Comparison of ENCODE assay signal across 9 mouse cellular contexts in the genomic region with DNA sequence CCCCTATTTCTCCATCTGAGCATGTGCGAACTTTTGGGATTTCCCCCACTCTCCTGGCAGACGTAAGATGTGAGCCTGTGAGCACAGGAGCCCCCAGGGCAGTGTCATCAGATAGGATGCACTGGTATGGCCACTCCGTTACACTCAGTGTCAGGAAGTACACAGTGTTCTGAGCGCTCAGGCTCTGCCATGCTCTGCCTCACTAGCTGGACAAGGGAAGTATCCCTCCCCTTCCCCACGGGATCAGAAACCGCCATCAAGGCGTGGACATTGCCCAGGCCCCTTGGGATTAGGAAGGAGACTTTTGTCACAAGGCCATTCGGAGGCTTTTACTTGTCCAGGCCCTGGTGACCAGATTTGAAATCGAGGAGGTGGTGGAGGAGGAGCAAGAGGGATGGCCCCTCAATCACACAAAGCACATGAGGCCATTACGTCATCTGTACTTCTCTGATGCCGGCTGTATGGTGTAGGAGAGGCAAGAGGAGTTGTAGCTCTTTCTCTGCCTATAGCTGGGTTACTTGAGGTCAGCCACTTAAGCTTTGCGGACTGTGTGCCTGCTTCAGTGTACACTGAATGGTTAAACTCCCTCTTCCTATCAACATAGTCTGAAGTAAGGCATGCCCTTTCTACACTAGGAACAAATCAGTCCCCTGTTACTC.
DNase-seq lines count a peak whose midpoint lies in the region; ATAC-seq and TF ChIP-seq lines count a peak whose summit lies in the region.
"Had no signal": no experiment of that assay in that cellular context is flagged by ENCODE, and none has a peak within 500 bp of the region (broad histone marks: within the 10 kb centered on the region; RNA-seq: fewer than 3 reads in every experiment).

No protein-coding gene starts in this region.

- peak; percentile 67 for ATAC-seq in heart, postnatal 0 days (ENCODE audit: insufficient read depth, low read depth)
- no peak; the same call in 1 of the 2 replicates for ATAC-seq in intestine, postnatal 0 days
- ATAC-seq: liver, embryonic 12.5 days had no signal

- 43% methylated on average over 12 of the region's 12 CpGs for WGBS in heart, embryonic 10.5 days
- WGBS in heart, postnatal 0 days, result 43% methylated on average over 12 of the region's 12 CpGs
- WGBS in intestine, postnatal 0 days, result 66% methylated on average over 12 of the region's 12 CpGs

- no peaks in the 10 kb centered on the region for H3K79me2 ChIP-seq in CH12.LX (replicated peaks; ENCODE audit: control insufficient read depth, extremely low read depth, insufficient read depth, poor library complexity, severe bottlenecking)

- H3K9ac ChIP-seq in CH12.LX (ENCODE audit: insufficient read depth, low read depth), result no peak overlapping the region
- H3K9ac ChIP-seq in heart, postnatal 0 days (replicated peaks; ENCODE audit: low read depth, low read length), result no peak overlapping the region
- H3K9ac ChIP-seq in intestine, postnatal 0 days (ENCODE audit: low read depth, low read length), result no peak overlapping the region
- H3K9ac ChIP-seq: embryonic facial prominence, embryonic 12.5 days; liver, embryonic 12.5 days had no signal

- no peak overlapping the region for H3K4me2 ChIP-seq in CH12.LX (ENCODE audit: insufficient read depth, low read depth, poor library complexity, severe bottlenecking)
- no peak overlapping the region for H3K4me2 ChIP-seq in heart, postnatal 0 days (ENCODE audit: low read depth, low read length)
- no peak overlapping the region for H3K4me2 ChIP-seq in intestine, postnatal 0 days (replicated peaks; ENCODE audit: low read depth)
- H3K4me2 ChIP-seq: embryonic facial prominence, embryonic 12.5 days; liver, embryonic 12.5 days had no signal

- H3K4me1 ChIP-seq in heart, embryonic 10.5 days, result peaks cover 27% of the 10 kb centered on the region
- peaks cover 5 to 13% of the 10 kb centered on the region in 2 experiments for H3K4me1 ChIP-seq in CH12.LX (ENCODE audit: control insufficient read depth in 1 of 2, insufficient read depth in 2 of 2)
- H3K4me1 ChIP-seq in heart, postnatal 0 days (ENCODE audit: control insufficient read depth, insufficient read depth), result peaks cover 7% of the 10 kb centered on the region; the same call in 1 of the 2 replicates
- no peaks in the 10 kb centered on the region for H3K4me1 ChIP-seq in intestine, postnatal 0 days (replicated peaks; ENCODE audit: control insufficient read depth, insufficient read depth, low read length)

- no peaks in the 10 kb centered on the region for H3K27me3 ChIP-seq in heart, embryonic 10.5 days (ENCODE audit: insufficient read depth, poor library complexity, severe bottlenecking)
- H3K27me3 ChIP-seq in CH12.LX (replicated peaks), result no peaks in the 10 kb centered on the region
- no peaks in the 10 kb centered on the region for H3K27me3 ChIP-seq in heart, postnatal 0 days (ENCODE audit: control insufficient read depth, insufficient read depth, low read length)
- no peaks in the 10 kb centered on the region for H3K27me3 ChIP-seq in intestine, postnatal 0 days (replicated peaks; ENCODE audit: control insufficient read depth, insufficient read depth, low read length)
- H3K27me3 ChIP-seq: embryonic facial prominence, embryonic 12.5 days; liver, embryonic 12.5 days had no signal

- intact Hi-C loops in heart, postnatal 10 days (cut with DNase I), result no loop called here

- TF ChIP-seq EP300 in CH12.LX (IDR thresholded peaks at IDR 0.05; ENCODE audit: low read length), result no peak
- no peak for TF ChIP-seq EP300 in heart, postnatal 0 days (IDR thresholded peaks at IDR 0.05; ENCODE audit: low read depth)

- no peak for TF ChIP-seq RAD21 in CH12.LX (IDR thresholded peaks at IDR 0.05; ENCODE audit: low read depth, low read length)

- peaks cover 17% of the 10 kb centered on the region for H3K36me3 ChIP-seq in heart, embryonic 10.5 days
- H3K36me3 ChIP-seq in CH12.LX (replicated peaks in 1 of 2; ENCODE audit: control insufficient read depth in 1 of 2, insufficient read depth in 1 of 2, low read length in 1 of 2), result peaks cover 0 to 7% of the 10 kb centered on the region in 2 experiments
- H3K36me3 ChIP-seq in heart, postnatal 0 days (replicated peaks; ENCODE audit: control insufficient read depth, insufficient read depth, low read length), result no peaks in the 10 kb centered on the region
- H3K36me3 ChIP-seq in intestine, postnatal 0 days (ENCODE audit: control insufficient read depth, insufficient read depth), result peaks cover 9% of the 10 kb centered on the region; the same call in 1 of the 2 replicates
- H3K36me3 ChIP-seq: liver, embryonic 12.5 days had no signal

- peak overlapping the region; percentile 25; the same call in 1 of the 2 replicates for H3K27ac ChIP-seq in heart, embryonic 10.5 days
- no peak overlapping the region for H3K27ac ChIP-seq in CH12.LX (ENCODE audit: insufficient read depth, low read depth)
- no peak overlapping the region for H3K27ac ChIP-seq in heart, postnatal 0 days (ENCODE audit: low read depth)
- H3K27ac ChIP-seq in intestine, postnatal 0 days (ENCODE audit: low read depth, low read length), result no peak overlapping the region
- H3K27ac ChIP-seq: embryonic facial prominence, embryonic 12.5 days; liver, embryonic 12.5 days had no signal

- no peak for TF ChIP-seq POLR2A in CH12.LX (IDR thresholded peaks at IDR 0.05; ENCODE audit: low read depth, low read length)

- in situ Hi-C loops in CH12.LX (cut with MboI; ENCODE audit: low pct_ligation_motif_present, low pct_unique_long_range_greater_than_20kb, low sequenced_read_pairs), result no loop called here

- no peak overlapping the region for H3K4me3 ChIP-seq in heart, embryonic 10.5 days
- no peak overlapping the region for H3K4me3 ChIP-seq in CH12.LX (replicated peaks in 1 of 3; ENCODE audit: low read depth in 2 of 3, low read length in 2 of 3, poor library complexity in 1 of 3)
- H3K4me3 ChIP-seq in heart, postnatal 0 days (ENCODE audit: low read depth, low read length), result no peak overlapping the region
- no peak overlapping the region for H3K4me3 ChIP-seq in intestine, postnatal 0 days (ENCODE audit: low read depth, low read length)
- H3K4me3 ChIP-seq: embryonic facial prominence, embryonic 12.5 days; liver, embryonic 12.5 days had no signal

- dilution Hi-C loops in CH12.LX (cut with MboI; ENCODE audit: extremely low pct_ligation_motif_present, extremely low pct_unique_long_range_greater_than_20kb, low sequenced_read_pairs), result no loop called here

- no peak for TF ChIP-seq CTCF in CH12.LX (conservative IDR thresholded peaks at IDR 0.05 in 1 of 2, IDR thresholded peaks at IDR 0.05 in 1 of 2; ENCODE audit: low read depth in 2 of 2, low read length in 2 of 2)
- no peak for TF ChIP-seq CTCF in heart, postnatal 0 days (IDR thresholded peaks at IDR 0.05; ENCODE audit: low read depth)
- TF ChIP-seq CTCF in intestine, postnatal 0 days (IDR thresholded peaks at IDR 0.05; ENCODE audit: low read depth), result no peak

- H3K9me3 ChIP-seq in heart, embryonic 10.5 days, result no peaks in the 10 kb centered on the region
- H3K9me3 ChIP-seq in CH12.LX (replicated peaks; ENCODE audit: low read length), result no peaks in the 10 kb centered on the region
- H3K9me3 ChIP-seq in heart, postnatal 0 days (replicated peaks; ENCODE audit: control insufficient read depth, low read length), result no peaks in the 10 kb centered on the region
- no peaks in the 10 kb centered on the region for H3K9me3 ChIP-seq in intestine, postnatal 0 days (ENCODE audit: control insufficient read depth)
- H3K9me3 ChIP-seq: embryonic facial prominence, embryonic 12.5 days; liver, embryonic 12.5 days had no signal

- DNase-seq in heart, embryonic 10.5 days (ENCODE audit: low spot score), result no peak
- no peak for DNase-seq in heart, postnatal 10 days
- DNase-seq in CH12.LX (ENCODE audit: extremely low read depth), result peak; percentile 18
- DNase-seq in heart, postnatal 0 days (ENCODE audit: low spot score), result peak; percentile 8
- peak; percentile 22 for DNase-seq in lung, postnatal 14 days
- DNase-seq in retina, postnatal 1 day, result no peak

TF ChIP-seq in CH12.LX, 34 proteins besides CTCF, POLR2A, EP300 and RAD21:
- no peak for TF ChIP-seq CHD1 (IDR thresholded peaks at IDR 0.05; ENCODE audit: low read depth, low read length)
- no peak for TF ChIP-seq ZMIZ1 (IDR thresholded peaks at IDR 0.05; ENCODE audit: low read depth, low read length)
- TF ChIP-seq PAX5 (IDR thresholded peaks at IDR 0.05; ENCODE audit: low read length), result no peak
- no peak for TF ChIP-seq BHLHE40 (IDR thresholded peaks at IDR 0.05; ENCODE audit: low read depth, low read length)
- TF ChIP-seq NELFE (IDR thresholded peaks at IDR 0.05; ENCODE audit: low read depth, low read length), result no peak
- TF ChIP-seq ZNF384 (IDR thresholded peaks at IDR 0.05; ENCODE audit: low read depth, low read length), result no peak
- TF ChIP-seq IRF4 (IDR thresholded peaks at IDR 0.05; ENCODE audit: low read depth, low read length), result no peak
- no peak for TF ChIP-seq MAFK (IDR thresholded peaks at IDR 0.05; ENCODE audit: insufficient replicate concordance, low read length)
- TF ChIP-seq MYC (IDR thresholded peaks at IDR 0.05; ENCODE audit: low read depth, low read length), result no peak
- TF ChIP-seq ETS1 (conservative IDR thresholded peaks at IDR 0.05; ENCODE audit: low read depth, low read length), result no peak
- no peak for TF ChIP-seq HCFC1 (IDR thresholded peaks at IDR 0.05; ENCODE audit: low read depth, low read length)

Comparison
In these comparisons a context has a peak if more than half of its experiments do, and no peak if none do; other contexts are left out.
1. DNase-seq: peak in CH12.LX (single experiment), heart, postnatal 0 days (single experiment) and lung, postnatal 14 days (single experiment); none in heart, embryonic 10.5 days (single experiment), heart, postnatal 10 days (0 of 2) and retina, postnatal 1 day (single experiment).